Mouse (Mus musculus) embryonic facial prominence, embryonic 15.5 days (tissue): ENCODE results near the gene Stam2. TPM values are rescaled to one million over a fixed set of nuclear protein-coding genes. Genes with fewer than 3 reads are reported as not detected.

Experiments used
- ATAC-seq: fragments of 200-750 bp; cut with Nextera tagmentation; 2 replicates; pipeline ENCODE4 v1.8.0; 2017; ENCODE audit warnings: low read depth, moderate TSS enrichment; ENCODE audit not compliant: insufficient number of reproducible peaks, low FRiP score, low TSS enrichment
- H3K27ac ChIP-seq: fragments of 300-500 bp; sonication (generic); replicated peaks from 2 replicates; pipeline ENCODE4 v1.5.1; 2015; ENCODE audit warnings: mild to moderate bottlenecking, inconsistent platforms
- H3K27me3 ChIP-seq: fragments of 300-500 bp; sonication (generic); 2 replicates; pipeline ENCODE4 v1.6.1; 2015; ENCODE audit warnings: inconsistent platforms
- H3K36me3 ChIP-seq: fragments of 300-500 bp; sonication (generic); 2 replicates; pipeline ENCODE4 v1.6.1; 2015; ENCODE audit warnings: mild to moderate bottlenecking, inconsistent platforms
- H3K4me1 ChIP-seq: fragments of 300-500 bp; sonication (generic); 2 replicates; pipeline ENCODE4 v1.6.1; 2015; ENCODE audit warnings: inconsistent platforms
- H3K4me2 ChIP-seq: fragments of 300-500 bp; sonication (generic); replicated peaks from 2 replicates; pipeline ENCODE4 v1.6.1; 2015; ENCODE audit warnings: mild to moderate bottlenecking, inconsistent platforms
- H3K4me3 ChIP-seq: fragments of 300-500 bp; sonication (generic); replicated peaks from 2 replicates; pipeline ENCODE4 v1.5.1; 2015; ENCODE audit warnings: mild to moderate bottlenecking, inconsistent platforms
- H3K9ac ChIP-seq: fragments of 300-500 bp; sonication (generic); 2 replicates; pipeline ENCODE4 v1.6.1; 2015; ENCODE audit warnings: inconsistent platforms
- H3K9me3 ChIP-seq: fragments of 300-500 bp; sonication (generic); replicated peaks from 2 replicates; pipeline ENCODE4 v1.6.1; 2016; ENCODE audit warnings: inconsistent platforms
- WGBS: fragments of 180-500 bp; shearing (Covaris S2); methylation state at CpG from one replicate; pipeline ENCODE4 v1.1.7; 2015; 5-methylcytosine and 5-hydroxymethylcytosine counted together
- polyA plus RNA-seq: library from polyadenylated mRNA; unstranded; fragments of >200 nt; fragmentation: Nextera tagmentation; extraction: Ambion mirVana; gene quantifications from 2 replicates; pipeline ENCODE4 v1.2.1, GENCODE M21; 2015

Gene Stam2
- polyA plus RNA-seq, 1 experiment from 2014 or later = 32.8 TPM

DNA sequence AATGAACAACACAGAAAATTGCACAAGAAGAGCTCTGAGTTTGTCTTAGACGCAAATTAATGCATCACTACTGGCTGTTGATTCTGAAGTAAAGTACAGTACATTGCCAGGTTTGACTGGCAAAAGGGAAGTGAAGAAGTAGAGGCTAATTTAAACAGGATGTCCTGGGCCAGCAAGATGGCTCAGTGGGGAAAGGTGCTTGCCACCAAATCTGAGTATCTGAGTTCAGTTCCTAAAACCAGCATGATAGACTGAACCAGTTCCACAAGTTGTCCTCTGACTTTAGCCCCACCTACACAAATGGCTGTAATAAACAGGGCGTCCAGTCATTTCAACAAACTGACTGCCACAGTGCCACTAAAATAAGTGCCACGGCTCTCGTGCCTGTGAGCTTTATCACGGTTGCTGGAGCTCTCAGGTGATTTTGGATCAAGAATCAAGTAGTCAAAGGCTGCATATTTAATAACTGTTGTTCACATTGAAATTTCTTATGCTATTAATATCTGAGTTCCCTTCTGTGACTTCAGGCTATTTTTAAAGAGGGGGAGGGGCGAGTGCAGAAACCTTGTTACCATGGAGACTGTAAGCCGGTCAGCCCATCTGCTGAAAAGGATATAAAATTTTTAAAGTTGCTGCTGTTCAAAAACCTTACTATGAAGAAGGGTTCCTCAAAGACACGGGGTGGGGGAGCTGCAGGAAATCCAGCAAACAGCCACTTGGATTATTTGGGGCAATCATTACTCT lies 94.7 kb downstream of the Stam2 start:
- 0 out of 2 replicates have a peak, but pooled peaks cover 5% of the 10 kb centered on the region for H3K4me1 ChIP-seq
- no peaks in the 10 kb centered on the region for H3K9me3 ChIP-seq
- no peaks in the 10 kb centered on the region for H3K36me3 ChIP-seq
- H3K9ac ChIP-seq = no peak overlapping the region
- H3K4me2 ChIP-seq = no peak overlapping the region
- ATAC-seq = no peak
- WGBS = 60% methylated on average over 8 of the region's 8 CpGs
- no peaks in the 10 kb centered on the region for H3K27me3 ChIP-seq
- no peak overlapping the region for H3K27ac ChIP-seq
- H3K4me3 ChIP-seq = no peak overlapping the region

DNA sequence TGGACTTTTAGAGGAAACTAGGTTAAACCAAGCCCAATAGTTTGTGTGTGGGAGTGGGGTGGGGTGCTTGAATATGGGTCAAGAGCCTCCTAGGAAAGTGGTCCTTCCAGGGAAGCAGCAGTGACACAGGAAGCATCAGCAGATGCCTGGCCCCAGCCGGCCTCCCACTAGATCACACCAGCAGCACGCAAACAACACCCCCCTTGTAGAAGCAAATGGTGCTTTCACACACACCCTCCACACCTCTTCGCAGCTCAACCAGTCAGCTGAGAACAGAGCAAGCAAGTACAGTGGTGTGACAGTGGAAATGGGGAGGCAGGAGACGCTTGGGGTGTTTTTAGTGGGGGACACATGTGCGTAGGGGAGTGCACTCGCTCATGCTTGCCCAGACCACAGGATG lies 98.4 kb downstream of the Stam2 start:
- H3K9me3 ChIP-seq = no peaks in the 10 kb centered on the region
- 81% methylated on average over 6 of the region's 6 CpGs for WGBS
- ATAC-seq = no peak
- H3K27me3 ChIP-seq = no peaks in the 10 kb centered on the region
- no peak overlapping the region for H3K4me3 ChIP-seq
- no peak overlapping the region for H3K9ac ChIP-seq
- H3K27ac ChIP-seq = no peak overlapping the region
- H3K36me3 ChIP-seq = no peaks in the 10 kb centered on the region
- no peak overlapping the region for H3K4me2 ChIP-seq
- H3K4me1 ChIP-seq = 0 out of 2 replicates have a peak, but pooled peaks cover 5% of the 10 kb centered on the region

Other genes starting within 250 kb of the Stam2 start
- 2.2 and 2.3 TPM in 2 replicates for gene Cacnb4, start 65.5 kb downstream of the Stam2 start, polyA plus RNA-seq
- 8.1 and 9.2 TPM in 2 replicates for gene Fmnl2, start 115.6 kb upstream of the Stam2 start, polyA plus RNA-seq